Mouse (Mus musculus): ENCODE measurements at regions not wholly inside any gene's neighbourhood (a gene's known extent, or its start where the extent isn't known, plus 50 kb on each side); places are given as distances from the start of the nearest gene placed in this dataset.
"Not testable (repeated sequence)": the region's sequence is repeated elsewhere in the genome, so short reads cannot be mapped to it uniquely, and the experiment has no call there.

GRCm38 (mm10) chr7:70280643-70281380 lies 85.7 kb downstream of the Nr2f2 start:
- Histone ChIP-seq H3K9me3 (no peaks in the 10 kb centered on the region), H3K9ac (no peak overlapping the region), H3K4me2 (replicated peaks) (peak overlapping the region; percentile 50), H3K4me3 (peak overlapping the region; percentile 27), H3K4me1 (peaks cover 15% of the 10 kb centered on the region), H3K27me3 (peaks cover 73% of the 10 kb centered on the region), H3K36me3 (no peaks in the 10 kb centered on the region), H3K27ac (no peak overlapping the region)
- 1% methylated on average over 42 of the region's 42 CpGs for WGBS
- no peak for ATAC-seq (ENCODE audit: insufficient number of reproducible peaks, insufficient read depth, low FRiP score, low TSS enrichment)

GRCm38 (mm10) chr7:70279927-70280642 lies 86.5 kb downstream of the Nr2f2 start:
- H3K4me1 ChIP-seq = peaks cover 15% of the 10 kb centered on the region
- H3K4me3 ChIP-seq = peak overlapping the region; percentile 27
- H3K27me3 ChIP-seq = peaks cover 66% of the 10 kb centered on the region
- H3K9ac ChIP-seq = no peak overlapping the region
- H3K27ac ChIP-seq = no peak overlapping the region
- no peak for ATAC-seq (ENCODE audit: insufficient number of reproducible peaks, insufficient read depth, low FRiP score, low TSS enrichment)
- under 1% methylated on average over 31 of the region's 31 CpGs for WGBS
- no peaks in the 10 kb centered on the region for H3K9me3 ChIP-seq
- H3K36me3 ChIP-seq = no peaks in the 10 kb centered on the region
- H3K4me2 ChIP-seq (replicated peaks) = peak overlapping the region; percentile 50

- H3K4me2 ChIP-seq (replicated peaks) = no peak overlapping the region
- no peaks in the 10 kb centered on the region for H3K9me3 ChIP-seq
- WGBS = 5% methylated on average over 3 of the region's 3 CpGs
- peaks cover 15% of the 10 kb centered on the region for H3K4me1 ChIP-seq
- H3K36me3 ChIP-seq = no peaks in the 10 kb centered on the region
- no peak overlapping the region for H3K27ac ChIP-seq
- no peak overlapping the region for H3K9ac ChIP-seq
- H3K4me3 ChIP-seq = no peak overlapping the region
- peaks cover 57% of the 10 kb centered on the region for H3K27me3 ChIP-seq
- ATAC-seq (ENCODE audit: insufficient number of reproducible peaks, insufficient read depth, low FRiP score, low TSS enrichment) = no peak
Observed at GRCm38 (mm10) chr7:70279101-70279500, 87.4 kb downstream of the Nr2f2 start.

- no peak overlapping the region for H3K4me2 ChIP-seq (replicated peaks)
- H3K27ac ChIP-seq = no peak overlapping the region
- ATAC-seq (ENCODE audit: insufficient number of reproducible peaks, insufficient read depth, low FRiP score, low TSS enrichment) = no peak
- H3K9me3 ChIP-seq = no peaks in the 10 kb centered on the region
- WGBS = 62% methylated on average over 2 of the region's 2 CpGs
- no peak overlapping the region for H3K9ac ChIP-seq
- no peaks in the 10 kb centered on the region for H3K36me3 ChIP-seq
- no peak overlapping the region for H3K4me3 ChIP-seq
- H3K4me1 ChIP-seq = peaks cover 10% of the 10 kb centered on the region
- peaks cover 28% of the 10 kb centered on the region for H3K27me3 ChIP-seq
Observed at GRCm38 (mm10) chr7:70276078-70276477, 90.5 kb downstream of the Nr2f2 start.

GRCm38 (mm10) chr7:70274312-70274711 lies 92.2 kb downstream of the Nr2f2 start:
- Histone ChIP-seq H3K9ac (no peak overlapping the region), H3K4me3 (no peak overlapping the region), H3K4me2 (replicated peaks) (no peak overlapping the region), H3K27ac (no peak overlapping the region), H3K27me3 (peaks cover 17% of the 10 kb centered on the region), H3K4me1 (no peaks in the 10 kb centered on the region), H3K36me3 (no peaks in the 10 kb centered on the region), H3K9me3 (no peaks in the 10 kb centered on the region)
- WGBS = 46% methylated on average over 2 of the region's 2 CpGs
- ATAC-seq (ENCODE audit: insufficient number of reproducible peaks, insufficient read depth, low FRiP score, low TSS enrichment) = no peak

GRCm38 (mm10) chr7:70267075-70267474 lies 99.5 kb downstream of the Nr2f2 start:
- no peaks in the 10 kb centered on the region for H3K9me3 ChIP-seq
- no peak for ATAC-seq (ENCODE audit: insufficient number of reproducible peaks, insufficient read depth, low FRiP score, low TSS enrichment)
- no peak overlapping the region for H3K27ac ChIP-seq
- H3K36me3 ChIP-seq = no peaks in the 10 kb centered on the region
- no peaks in the 10 kb centered on the region for H3K27me3 ChIP-seq
- WGBS = 71% methylated on average over 4 of the region's 4 CpGs
- H3K4me3 ChIP-seq = no peak overlapping the region
- no peaks in the 10 kb centered on the region for H3K4me1 ChIP-seq
- H3K4me2 ChIP-seq (replicated peaks) = no peak overlapping the region
- H3K9ac ChIP-seq = no peak overlapping the region

- no peaks in the 10 kb centered on the region for H3K27me3 ChIP-seq
- H3K9ac ChIP-seq = no peak overlapping the region
- no peaks in the 10 kb centered on the region for H3K9me3 ChIP-seq
- no peak for ATAC-seq (ENCODE audit: insufficient number of reproducible peaks, insufficient read depth, low FRiP score, low TSS enrichment)
- no peaks in the 10 kb centered on the region for H3K4me1 ChIP-seq
- no peak overlapping the region for H3K4me2 ChIP-seq (replicated peaks)
- no peaks in the 10 kb centered on the region for H3K36me3 ChIP-seq
- no peak overlapping the region for H3K4me3 ChIP-seq
- H3K27ac ChIP-seq = no peak overlapping the region
- 97% methylated on average over 4 of the region's 4 CpGs for WGBS
Observed at GRCm38 (mm10) chr7:70256806-70257205, 109.7 kb downstream of the Nr2f2 start.

- ATAC-seq (ENCODE audit: insufficient number of reproducible peaks, insufficient read depth, low FRiP score, low TSS enrichment) = no peak
- 80% methylated on average over 3 of the region's 3 CpGs for WGBS
- Histone ChIP-seq H3K4me1 (no peaks in the 10 kb centered on the region), H3K9me3 (no peaks in the 10 kb centered on the region), H3K9ac (no peak overlapping the region), H3K36me3 (no peaks in the 10 kb centered on the region), H3K4me3 (no peak overlapping the region), H3K27ac (no peak overlapping the region), H3K4me2 (replicated peaks) (no peak overlapping the region), H3K27me3 (no peaks in the 10 kb centered on the region)
Observed at GRCm38 (mm10) chr7:70255072-70255471, 111.5 kb downstream of the Nr2f2 start.

GRCm38 (mm10) chr7:70253275-70253674 lies 113.3 kb downstream of the Nr2f2 start:
- 84% methylated on average over 4 of the region's 4 CpGs for WGBS
- ATAC-seq (ENCODE audit: insufficient number of reproducible peaks, insufficient read depth, low FRiP score, low TSS enrichment) = no peak
- H3K36me3 ChIP-seq = no peaks in the 10 kb centered on the region
- H3K4me3 ChIP-seq = no peak overlapping the region
- no peaks in the 10 kb centered on the region for H3K4me1 ChIP-seq
- no peaks in the 10 kb centered on the region for H3K27me3 ChIP-seq
- no peaks in the 10 kb centered on the region for H3K9me3 ChIP-seq
- no peak overlapping the region for H3K27ac ChIP-seq
- H3K4me2 ChIP-seq (replicated peaks) = no peak overlapping the region
- no peak overlapping the region for H3K9ac ChIP-seq

- H3K4me1 ChIP-seq; H3K4me2 ChIP-seq (replicated peaks); H3K36me3 ChIP-seq; H3K9ac ChIP-seq; H3K27me3 ChIP-seq; H3K27ac ChIP-seq; H3K4me3 ChIP-seq; ATAC-seq (ENCODE audit: insufficient number of reproducible peaks, insufficient read depth, low FRiP score, low TSS enrichment); H3K9me3 ChIP-seq: not testable (repeated sequence)
- 82% methylated on average over 9 of the region's 9 CpGs for WGBS
Observed at GRCm38 (mm10) chr7:70239059-70239458, 127.5 kb downstream of the Nr2f2 start.

- no peak overlapping the region for H3K27ac ChIP-seq
- H3K27me3 ChIP-seq = no peaks in the 10 kb centered on the region
- no peak overlapping the region for H3K9ac ChIP-seq
- no peak overlapping the region for H3K4me2 ChIP-seq (replicated peaks)
- no peaks in the 10 kb centered on the region for H3K9me3 ChIP-seq
- H3K4me1 ChIP-seq = no peaks in the 10 kb centered on the region
- H3K36me3 ChIP-seq = no peaks in the 10 kb centered on the region
- ATAC-seq (ENCODE audit: insufficient number of reproducible peaks, insufficient read depth, low FRiP score, low TSS enrichment) = no peak
- H3K4me3 ChIP-seq = no peak overlapping the region
- 62% methylated on average over 6 of the region's 6 CpGs for WGBS
Observed at GRCm38 (mm10) chr7:70219310-70219709, 147.2 kb downstream of the Nr2f2 start.

GRCm38 (mm10) chr7:70217137-70217536 lies 149.4 kb downstream of the Nr2f2 start:
- Histone ChIP-seq H3K36me3 (no peaks in the 10 kb centered on the region), H3K4me2 (replicated peaks) (no peak overlapping the region), H3K27me3 (no peaks in the 10 kb centered on the region), H3K9me3 (no peaks in the 10 kb centered on the region), H3K9ac (no peak overlapping the region), H3K27ac (no peak overlapping the region), H3K4me3 (no peak overlapping the region), H3K4me1 (no peaks in the 10 kb centered on the region)
- ATAC-seq (ENCODE audit: insufficient number of reproducible peaks, insufficient read depth, low FRiP score, low TSS enrichment) = no peak
- WGBS = 71% methylated on average over 2 of the region's 2 CpGs
